Mouse (Mus musculus) stomach, embryonic 15.5 days (tissue): ENCODE results near the gene Cbr2. TPM values are rescaled to one million over a fixed set of nuclear protein-coding genes. Genes with fewer than 3 reads are reported as not detected.

ENCODE experiments used
- ATAC-seq: fragments of 200-750 bp; cut with Nextera tagmentation; 2 replicates; pipeline ENCODE4 v1.8.0; 2017; ENCODE audit warnings: low read depth, moderate number of reproducible peaks, moderate TSS enrichment; ENCODE audit not compliant: insufficient read depth, low FRiP score
- H3K27ac ChIP-seq: fragments of 300-500 bp; sonication (generic); 2 replicates; pipeline ENCODE4 v1.5.1; 2015; ENCODE audit warnings: mild to moderate bottlenecking, inconsistent platforms
- H3K27me3 ChIP-seq: fragments of 300-500 bp; sonication (generic); replicated peaks from 2 replicates; pipeline ENCODE4 v1.6.1; 2015; ENCODE audit warnings: inconsistent platforms
- H3K36me3 ChIP-seq: fragments of 300-500 bp; sonication (generic); 2 replicates; pipeline ENCODE4 v1.6.1; 2015; ENCODE audit warnings: inconsistent platforms
- H3K4me1 ChIP-seq: fragments of 300-500 bp; sonication (generic); 2 replicates; pipeline ENCODE4 v1.6.1; 2015; ENCODE audit warnings: inconsistent platforms
- H3K4me2 ChIP-seq: fragments of 300-500 bp; sonication (generic); 2 replicates; pipeline ENCODE4 v1.6.1; 2015; ENCODE audit warnings: mild to moderate bottlenecking, inconsistent platforms
- H3K4me3 ChIP-seq: fragments of 300-500 bp; sonication (generic); replicated peaks from 2 replicates; pipeline ENCODE4 v1.5.1; 2015; ENCODE audit warnings: inconsistent platforms
- H3K9ac ChIP-seq: fragments of 300-500 bp; sonication (generic); 2 replicates; pipeline ENCODE4 v1.6.1; 2015; ENCODE audit warnings: inconsistent platforms
- H3K9me3 ChIP-seq: fragments of 300-500 bp; sonication (generic); 2 replicates; pipeline ENCODE4 v1.6.1; 2016; ENCODE audit warnings: inconsistent platforms
- WGBS: fragments of 180-500 bp; shearing (Covaris S2); methylation state at CpG from one replicate; pipeline ENCODE4 v1.1.7; 2015; 5-methylcytosine and 5-hydroxymethylcytosine counted together
- polyA plus RNA-seq: library from polyadenylated mRNA; unstranded; fragments of >200 nt; fragmentation: Nextera tagmentation; extraction: Ambion mirVana; gene quantifications from 2 replicates; pipeline ENCODE4 v1.2.1, GENCODE M21; 2015

The Cbr2 gene
- polyA plus RNA-seq, 1 experiment from 2014 or later: 82.4 TPM

DNA sequence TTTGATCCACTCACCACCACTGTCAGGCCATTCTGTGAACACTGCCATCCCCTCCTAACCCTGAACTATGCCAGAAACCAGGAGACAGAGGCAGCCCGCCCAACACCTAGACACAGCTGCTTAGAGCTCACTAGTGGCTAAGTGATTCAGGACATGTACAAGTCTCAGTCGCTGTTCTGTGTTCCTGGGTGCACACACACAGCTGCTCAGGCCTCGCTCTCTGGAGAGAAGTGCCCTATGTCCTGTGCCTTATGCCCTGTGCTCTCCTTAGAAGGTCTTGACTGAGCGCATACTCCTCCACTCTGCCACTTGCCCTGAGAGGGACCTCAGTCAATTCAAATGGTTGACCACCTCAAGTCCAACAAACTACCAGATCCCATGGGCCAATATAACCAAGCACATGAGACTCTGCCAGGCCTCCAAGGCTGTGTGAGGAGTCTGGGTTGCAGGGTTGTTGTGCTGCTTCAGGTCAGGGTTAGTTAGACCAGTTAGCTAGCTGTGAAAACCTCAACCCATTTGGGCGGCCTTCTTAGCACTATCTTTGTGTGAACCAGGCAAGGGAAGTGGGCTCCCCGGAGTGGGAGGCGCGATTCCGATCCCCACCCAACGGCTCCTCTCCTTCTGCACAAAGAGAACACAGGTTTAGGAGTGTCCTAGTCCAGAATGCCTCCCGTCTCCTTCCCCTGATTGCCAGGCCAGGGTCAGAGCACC lies 3.2 kb downstream of the Cbr2 start:
- H3K4me2 ChIP-seq: no peak overlapping the region; the same call in 1 of the 2 replicates
- WGBS: 72% methylated on average over 11 of the region's 11 CpGs
- no peaks in the 10 kb centered on the region for H3K27me3 ChIP-seq
- H3K36me3 ChIP-seq: no peaks in the 10 kb centered on the region
- no peaks in the 10 kb centered on the region for H3K9me3 ChIP-seq
- H3K4me3 ChIP-seq: no peak overlapping the region
- ATAC-seq: no peak
- no peak overlapping the region for H3K9ac ChIP-seq
- peaks cover 14% of the 10 kb centered on the region for H3K4me1 ChIP-seq
- H3K27ac ChIP-seq: no peak overlapping the region

DNA sequence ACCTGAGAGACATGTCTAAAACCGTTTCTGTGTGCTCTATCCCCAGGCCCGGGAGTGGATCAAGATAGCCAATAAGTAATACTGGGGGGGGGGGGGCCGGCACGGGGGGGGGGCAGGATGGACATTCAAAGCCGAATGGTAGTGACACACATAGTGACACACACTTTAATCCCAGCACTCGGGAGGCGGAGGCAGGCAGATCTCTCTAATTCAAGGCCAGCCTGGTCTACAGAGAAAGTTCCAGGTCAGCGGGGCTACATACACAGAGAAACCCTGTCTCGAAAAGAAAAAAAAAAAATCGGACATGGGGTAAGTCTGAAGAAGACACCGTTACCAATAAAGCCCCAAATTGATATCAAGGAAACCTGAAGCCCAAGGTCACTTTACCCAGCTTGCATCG lies 4.3 kb downstream of the Cbr2 start:
- H3K4me2 ChIP-seq: peak overlapping the region; percentile 95; the same call in 1 of the 2 replicates
- ATAC-seq: no peak
- H3K27me3 ChIP-seq: no peaks in the 10 kb centered on the region

DNA sequence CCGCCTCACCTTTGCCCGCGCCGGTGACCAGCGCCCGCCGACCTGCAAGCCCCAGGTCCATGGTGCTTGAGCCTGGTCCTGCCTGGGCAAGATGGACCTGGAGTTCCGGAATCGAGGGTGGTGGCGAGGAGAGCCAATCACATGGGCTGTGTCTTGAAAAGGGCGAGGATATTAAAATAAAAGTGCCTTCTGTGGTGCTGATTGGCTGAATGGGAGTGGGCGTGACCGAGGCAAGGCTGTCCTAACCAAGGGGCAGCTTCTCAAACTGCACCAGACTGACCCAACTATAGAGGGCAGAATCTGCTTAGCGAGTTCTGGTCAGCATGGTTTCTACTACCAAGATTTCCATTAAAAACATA lies 4.8 kb downstream of the Cbr2 start, which contains the start of gene Dcxr:
Gene Dcxr (minus strand): TSS at position 113 of the 359 bp plus-strand sequence.
- WGBS: under 1% methylated on average over 14 of the region's 14 CpGs
- Histone ChIP-seq H3K36me3 (no peaks in the 10 kb centered on the region), H3K9ac (peak within 1 kb of the TSS; percentile 34; the same call in 1 of the 2 replicates), H3K4me3 (peak within 1 kb of the TSS; percentile 73), H3K27me3 (0 out of 2 replicates have a peak, but pooled peaks cover 3% of the 10 kb centered on the region), H3K9me3 (no peaks in the 10 kb centered on the region), H3K27ac (peak within 1 kb of the TSS; percentile 21; the same call in 1 of the 2 replicates), H3K4me1 (peaks cover 15% of the 10 kb centered on the region), H3K4me2 (peak within 1 kb of the TSS; percentile 95)
- peak; percentile 89 for ATAC-seq

More for the DNA sequence above, 4.3 kb downstream of the Cbr2 start:
- no peak overlapping the region for H3K27ac ChIP-seq
- H3K9ac ChIP-seq: no peak overlapping the region
- peaks cover 12% of the 10 kb centered on the region for H3K4me1 ChIP-seq
- H3K36me3 ChIP-seq: no peaks in the 10 kb centered on the region
- WGBS: 56% methylated on average over 12 of the region's 12 CpGs
- no peaks in the 10 kb centered on the region for H3K9me3 ChIP-seq
- H3K4me3 ChIP-seq: no peak overlapping the region

DNA sequence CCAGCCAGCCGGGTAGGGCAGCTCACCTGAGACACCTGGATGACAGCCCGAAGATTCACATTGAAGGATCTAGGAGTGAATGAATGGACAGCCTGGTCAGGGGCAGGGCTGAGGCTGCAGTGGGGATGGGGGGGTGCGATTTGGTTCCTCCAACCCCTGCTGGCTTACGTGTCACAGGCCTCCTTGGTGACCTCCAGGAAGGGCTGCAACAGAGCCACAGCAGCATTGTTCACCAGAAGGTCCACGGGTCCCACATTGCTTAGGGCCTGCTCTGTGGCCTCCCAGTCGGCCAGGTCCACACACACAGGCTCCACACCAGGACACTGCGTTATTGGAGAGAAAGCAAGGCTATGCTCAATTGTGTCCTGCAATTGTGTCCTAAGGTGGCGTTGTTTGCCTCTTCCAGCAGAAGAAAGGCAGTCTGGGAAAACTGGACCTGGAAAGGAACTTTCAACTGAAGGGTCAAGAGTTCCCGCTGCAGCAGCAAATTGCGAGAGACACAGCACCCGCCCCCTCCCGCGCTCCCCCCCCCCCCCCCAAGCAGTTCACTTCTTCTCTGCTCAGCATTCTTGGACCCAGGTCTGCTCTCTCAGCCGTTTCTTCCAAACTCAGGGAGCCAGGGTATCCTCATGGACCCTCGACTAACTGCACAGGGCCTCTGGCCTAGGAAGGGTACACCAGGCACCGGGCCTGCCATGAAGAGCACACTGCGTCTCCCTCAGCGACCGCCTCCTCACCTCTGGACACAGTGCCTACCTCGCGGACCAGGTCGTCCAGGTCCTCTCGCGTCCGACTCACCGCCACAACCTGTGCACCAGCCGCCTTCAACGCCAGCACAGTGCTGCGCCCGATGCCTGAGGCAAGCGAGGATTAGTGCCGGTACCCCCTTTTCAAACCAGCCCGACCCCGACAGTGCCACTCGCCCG lies 5.4 kb downstream of the Cbr2 start:
- ATAC-seq: peak; percentile 41; the same call in 1 of the 2 replicates
- Histone ChIP-seq H3K36me3 (no peaks in the 10 kb centered on the region), H3K4me1 (peaks cover 18% of the 10 kb centered on the region), H3K27ac (peak overlapping the region; percentile 21; the same call in 1 of the 2 replicates), H3K9ac (peak overlapping the region; percentile 34; the same call in 1 of the 2 replicates), H3K4me3 (peak overlapping the region; percentile 73), H3K4me2 (peak overlapping the region; percentile 95), H3K27me3 (0 out of 2 replicates have a peak, but pooled peaks cover 3% of the 10 kb centered on the region), H3K9me3 (no peaks in the 10 kb centered on the region)
- 17% methylated on average over 34 of the region's 36 CpGs for WGBS

DNA sequence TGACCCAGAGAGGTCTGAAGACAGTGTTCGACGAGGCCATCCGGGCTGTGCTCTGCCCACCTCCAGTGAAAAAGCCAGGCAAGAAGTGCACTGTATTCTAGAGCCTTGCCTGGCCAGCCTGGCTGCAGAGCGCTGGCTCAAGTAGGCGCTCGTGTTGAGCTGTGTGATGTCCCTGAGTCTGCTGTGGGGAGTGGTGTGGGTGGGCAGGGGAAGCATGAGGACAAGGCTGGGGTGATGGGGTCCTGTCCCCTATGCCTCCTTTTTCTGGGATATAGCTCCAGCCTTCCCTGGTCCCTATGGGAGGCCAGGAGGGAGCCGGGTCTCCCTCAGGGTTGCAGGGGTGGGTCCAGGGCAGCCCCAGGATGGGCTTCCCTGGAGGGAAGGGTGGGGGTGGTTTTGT lies 8.4 kb downstream of the Cbr2 start:
- H3K4me3 ChIP-seq: no peak overlapping the region
- 0 out of 2 replicates have a peak, but pooled peaks cover 3% of the 10 kb centered on the region for H3K27me3 ChIP-seq
- H3K4me2 ChIP-seq: no peak overlapping the region
- no peak for ATAC-seq
- H3K27ac ChIP-seq: no peak overlapping the region
- no peak overlapping the region for H3K9ac ChIP-seq
- no peaks in the 10 kb centered on the region for H3K9me3 ChIP-seq
- 0 out of 2 replicates have a peak, but pooled peaks cover 7% of the 10 kb centered on the region for H3K36me3 ChIP-seq
- WGBS: 92% methylated on average over 7 of the region's 7 CpGs
- H3K4me1 ChIP-seq: peaks cover 25% of the 10 kb centered on the region

DNA sequence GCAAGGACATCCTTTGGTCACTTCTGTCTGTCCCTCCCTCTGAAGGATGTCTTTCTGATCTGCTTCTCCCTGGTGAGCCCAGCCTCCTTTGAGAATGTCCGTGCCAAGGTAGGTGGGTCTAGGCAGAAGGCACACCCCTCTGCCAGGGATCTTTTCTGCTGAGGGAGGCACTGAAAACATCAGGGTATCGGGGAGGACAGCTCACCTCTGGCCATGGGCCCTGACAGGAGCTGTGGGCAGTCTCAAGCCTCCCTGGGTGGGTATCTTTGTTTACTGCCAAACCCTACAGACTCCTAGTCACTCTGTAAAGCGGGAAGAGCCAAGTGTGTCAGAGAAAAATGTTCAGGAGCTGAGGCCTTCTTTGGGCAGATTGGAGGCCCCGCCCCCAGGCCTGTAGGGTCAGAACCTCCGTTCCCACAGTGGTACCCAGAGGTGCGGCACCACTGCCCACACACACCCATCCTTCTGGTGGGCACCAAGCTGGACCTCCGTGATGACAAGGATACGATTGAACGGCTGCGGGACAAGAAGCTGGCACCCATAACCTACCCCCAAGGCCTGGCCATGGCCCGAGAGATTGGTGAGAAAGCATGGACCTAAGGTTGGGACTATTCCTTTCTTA lies 9.0 kb downstream of the Cbr2 start:
- H3K9ac ChIP-seq: no peak overlapping the region
- peaks cover 25% of the 10 kb centered on the region for H3K4me1 ChIP-seq
- H3K4me3 ChIP-seq: no peak overlapping the region
- H3K36me3 ChIP-seq: 0 out of 2 replicates have a peak, but pooled peaks cover 7% of the 10 kb centered on the region
- H3K27ac ChIP-seq: no peak overlapping the region
- WGBS: 85% methylated on average over 11 of the region's 11 CpGs
- H3K4me2 ChIP-seq: no peak overlapping the region
- 0 out of 2 replicates have a peak, but pooled peaks cover 3% of the 10 kb centered on the region for H3K27me3 ChIP-seq
- H3K9me3 ChIP-seq: no peaks in the 10 kb centered on the region
- ATAC-seq: no peak

DNA sequence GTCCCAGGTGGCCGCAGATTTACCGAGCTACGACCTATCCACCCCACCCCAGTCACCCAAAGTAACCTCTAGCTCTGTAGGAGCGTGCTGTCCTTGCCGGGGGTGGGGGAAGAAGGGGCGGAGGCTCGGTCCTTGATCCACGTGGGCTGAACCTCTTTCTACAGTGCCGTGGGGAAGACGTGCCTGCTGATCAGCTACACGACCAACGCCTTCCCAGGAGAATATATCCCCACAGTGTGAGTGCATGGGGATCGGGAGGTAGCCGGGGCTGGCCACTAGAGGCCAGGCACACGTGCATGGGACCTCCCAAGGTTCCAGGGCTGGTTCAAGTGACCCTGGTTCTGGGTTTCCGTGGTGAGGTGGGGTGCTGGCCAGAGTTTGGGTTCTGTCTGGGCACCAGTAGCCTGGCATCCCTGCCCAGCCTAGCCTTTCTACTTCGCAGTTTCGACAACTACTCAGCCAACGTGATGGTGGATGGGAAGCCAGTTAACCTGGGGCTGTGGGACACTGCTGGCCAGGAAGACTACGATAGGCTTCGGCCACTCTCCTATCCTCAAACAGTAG lies 9.8 kb downstream of the Cbr2 start:
- Histone ChIP-seq H3K4me3 (peak overlapping the region; percentile 56), H3K27ac (no peak overlapping the region), H3K4me2 (peak overlapping the region; percentile 98), H3K9me3 (no peaks in the 10 kb centered on the region), H3K36me3 (0 out of 2 replicates have a peak, but pooled peaks cover 7% of the 10 kb centered on the region), H3K4me1 (peaks cover 25% of the 10 kb centered on the region), H3K27me3 (0 out of 2 replicates have a peak, but pooled peaks cover 3% of the 10 kb centered on the region), H3K9ac (peak overlapping the region; percentile 55)
- no peak for ATAC-seq
- 22% methylated on average over 21 of the region's 21 CpGs for WGBS

DNA sequence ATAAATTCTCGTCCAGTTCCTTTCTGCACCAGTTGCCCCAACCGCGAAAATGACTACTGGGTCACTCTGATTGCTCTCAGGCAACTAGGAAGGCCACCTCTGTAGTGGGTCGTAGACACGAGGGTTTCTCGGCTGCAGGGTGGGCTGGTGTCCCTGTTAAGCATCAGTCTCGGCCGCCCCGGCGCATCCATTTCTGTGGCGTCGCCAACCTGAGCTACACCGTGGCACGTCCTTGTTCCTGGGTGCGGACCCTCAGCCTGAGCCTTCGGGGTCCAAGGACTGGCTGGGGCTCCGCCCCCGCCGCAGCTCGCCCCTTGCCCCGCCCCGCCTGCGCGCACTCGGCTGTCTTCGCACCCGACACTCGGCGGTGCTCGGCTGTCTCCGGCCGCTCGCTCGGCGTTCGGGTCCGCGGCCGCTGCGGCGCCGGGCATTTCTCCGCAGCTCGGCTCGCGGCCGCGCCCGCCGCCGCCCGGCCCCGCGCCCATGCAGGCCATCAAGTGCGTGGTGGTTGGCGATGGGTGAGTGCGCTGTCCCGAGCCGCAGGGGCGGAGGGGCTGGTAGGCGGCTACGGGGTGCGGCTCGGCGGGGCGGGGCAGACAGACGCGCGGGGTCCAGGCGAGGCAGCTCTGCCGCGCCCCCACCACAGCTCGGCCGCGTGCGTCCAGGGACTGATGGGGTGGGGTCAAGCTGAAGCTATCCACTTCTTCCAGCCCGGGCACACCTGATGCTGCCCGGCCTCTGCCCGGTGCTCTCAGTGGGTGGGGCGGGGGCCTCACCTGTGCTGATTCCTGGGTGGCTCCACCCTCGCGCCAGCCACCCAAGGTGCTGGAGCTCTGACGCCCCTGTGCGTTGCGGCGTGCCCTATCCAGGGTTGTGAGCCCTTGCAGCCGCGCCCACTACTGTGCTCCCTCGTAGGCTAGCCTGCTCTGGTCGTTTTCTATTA lies 10.5 kb downstream of the Cbr2 start, which contains the start of gene Rac3:
Gene Rac3 (plus strand): TSS at position 347 of the 943 bp plus-strand sequence.
- H3K9ac ChIP-seq: peak within 1 kb of the TSS; percentile 55
- H3K4me2 ChIP-seq: peak within 1 kb of the TSS; percentile 98
- H3K4me1 ChIP-seq: peaks cover 19% of the 10 kb centered on the region
- 0 out of 2 replicates have a peak within 1 kb of the TSS, but pooled peaks have one; percentile 8 for H3K27ac ChIP-seq
- H3K4me3 ChIP-seq: peak within 1 kb of the TSS; percentile 56
- H3K27me3 ChIP-seq: 0 out of 2 replicates have a peak, but pooled peaks cover 3% of the 10 kb centered on the region
- H3K36me3 ChIP-seq: 0 out of 2 replicates have a peak, but pooled peaks cover 7% of the 10 kb centered on the region
- peak; percentile 65 for ATAC-seq
- WGBS: under 1% methylated on average over 87 of the region's 90 CpGs
- H3K9me3 ChIP-seq: no peaks in the 10 kb centered on the region

DNA sequence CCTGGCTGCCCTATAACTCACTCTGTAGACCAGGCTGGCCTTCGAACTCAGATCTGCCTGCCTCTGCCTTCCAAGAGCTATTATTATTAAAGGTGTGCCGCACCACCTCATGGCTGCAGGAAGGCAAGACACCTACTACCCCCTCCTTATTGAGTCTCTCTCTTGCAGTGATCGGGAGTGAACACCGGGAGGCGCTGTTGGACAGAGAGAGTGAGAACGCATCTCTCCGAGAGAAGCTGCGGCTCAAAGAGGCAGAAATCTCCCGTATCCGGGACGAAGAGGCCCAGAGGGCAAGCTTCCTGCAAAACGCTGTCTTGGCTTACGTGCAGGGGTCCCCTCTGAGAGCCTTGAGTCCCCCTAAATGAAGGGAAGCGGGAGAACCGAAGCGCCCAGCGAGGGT lies 11.5 kb downstream of the Cbr2 start:
- peak; percentile 20; the same call in 1 of the 2 replicates for ATAC-seq
- 0 out of 2 replicates have a peak overlapping the region, but pooled peaks have one; percentile 55 for H3K9ac ChIP-seq
- no peaks in the 10 kb centered on the region for H3K9me3 ChIP-seq
- peak overlapping the region; percentile 56 for H3K4me3 ChIP-seq
- 16% methylated on average over 17 of the region's 17 CpGs for WGBS
- peaks cover 14% of the 10 kb centered on the region; the same call in 1 of the 2 replicates for H3K36me3 ChIP-seq
- 0 out of 2 replicates have a peak, but pooled peaks cover 3% of the 10 kb centered on the region for H3K27me3 ChIP-seq
- H3K27ac ChIP-seq: no peak overlapping the region
- H3K4me1 ChIP-seq: peaks cover 14% of the 10 kb centered on the region
- peak overlapping the region; percentile 98 for H3K4me2 ChIP-seq

DNA sequence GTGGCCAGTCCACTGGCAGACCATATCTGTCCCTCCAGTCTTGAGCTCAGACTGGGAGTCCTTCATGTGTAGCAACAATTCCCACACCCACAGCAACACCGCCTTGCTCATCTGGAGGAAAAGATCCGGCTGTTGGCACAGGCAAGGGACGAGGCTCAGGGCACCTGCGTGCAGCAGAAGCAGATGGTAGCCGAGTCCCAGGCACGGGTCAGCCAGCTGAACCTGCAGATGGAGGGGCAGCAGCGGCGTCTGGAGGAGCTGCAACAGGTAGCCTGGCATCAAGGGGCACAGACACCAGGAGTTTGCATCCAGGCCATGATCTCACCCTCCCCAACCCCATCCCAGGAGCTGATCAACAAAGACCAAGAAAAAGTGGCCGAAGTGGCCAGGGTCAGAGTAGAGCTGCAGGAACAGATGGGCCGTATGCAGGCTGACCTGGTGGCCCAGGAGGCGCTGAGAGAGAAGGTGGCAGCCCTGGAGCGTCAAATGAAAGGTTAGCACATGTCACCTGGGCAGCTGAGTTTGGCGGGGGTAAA lies 12.0 kb downstream of the Cbr2 start:
- H3K27ac ChIP-seq: no peak overlapping the region
- ATAC-seq: no peak
- H3K4me1 ChIP-seq: peaks cover 14% of the 10 kb centered on the region
- H3K27me3 ChIP-seq: 0 out of 2 replicates have a peak, but pooled peaks cover 3% of the 10 kb centered on the region
- no peaks in the 10 kb centered on the region for H3K9me3 ChIP-seq
- H3K9ac ChIP-seq: no peak overlapping the region
- 87% methylated on average over 13 of the region's 13 CpGs for WGBS
- H3K4me2 ChIP-seq: no peak overlapping the region
- H3K36me3 ChIP-seq: peaks cover 16% of the 10 kb centered on the region; the same call in 1 of the 2 replicates
- no peak overlapping the region for H3K4me3 ChIP-seq
